Mouse (Mus musculus) adipose tissue, adult 10 weeks (tissue): Measurements from ENCODE around the gene Fpgt. TPM values are rescaled to one million over a fixed set of nuclear protein-coding genes. Genes with fewer than 3 reads are reported as not detected.

Experiments used
- polyA plus RNA-seq: library from polyadenylated mRNA; stranded (reverse); fragments of 350-450 nt; fragmentation: Illumina TruSeq; extraction: RNeasy Lipid Tissue Mini Kit (QIAGEN cat#74804); gene quantifications from one replicate; pipeline ENCODE4 v1.2.3, GENCODE M21; 2014; ENCODE audit warnings: low read depth, low replicate concordance

The Fpgt gene
- 12.6 TPM for polyA plus RNA-seq

GRCm38 (mm10) chr3:155093116-155093956, at the start of gene Fpgt, which contains the start of gene Lrriq3:
Gene Fpgt, minus strand, starts transcription at chr3:155093403.
Gene Lrriq3, plus strand, starts transcription at chr3:155093434.

GRCm38 (mm10) chr3:155055231-155055916, 37.8 kb downstream of the Fpgt start, which contains the start of gene Tnni3k:
Gene Tnni3k, minus strand, starts transcription at chr3:155055407.

Other genes with a start within 250 kb of the Fpgt start
- gene Tnni3k, start 38.0 kb downstream of the Fpgt start, polyA plus RNA-seq: not detected
- 5.2 TPM for gene Lrriq3, start within 50 bp of the Fpgt start, polyA plus RNA-seq